Mouse (Mus musculus): ENCODE measurements around the gene Rad54l. TPM values are rescaled to one million over a fixed set of nuclear protein-coding genes. Genes with fewer than 3 reads are reported as not detected.

Gene Rad54l
- under 1 TPM; 0.33 to 0.35 TPM for total RNA-seq (2021)
- long read RNA-seq: 0 reads

GRCm38 (mm10) chr4:116123602-116124519 lies at the start of gene Rad54l, which contains the start of gene Pomgnt1:
Rad54l (minus strand) TSS chr4:116123690.
Pomgnt1 (plus strand) TSS chr4:116123840.
- DNase-seq (ENCODE audit: low spot score in 2 of 2): peak; percentile 72 to 78

- DNase-seq (ENCODE audit: low spot score in 2 of 2): no peak
These were observed 49.6 kb upstream of the Rad54l start, which contains the start of the genes 1700042G07Rik and Gm49337 for GRCm38 (mm10) chr4:116173072-116173471. 1700042G07Rik (plus strand) TSS chr4:116173372. Gm49337 (plus strand) TSS chr4:116173384.

GRCm38 (mm10) chr4:116169353-116169672 lies 45.8 kb upstream of the Rad54l start:
- no peak for DNase-seq (ENCODE audit: low spot score in 2 of 2)

- DNase-seq (ENCODE audit: low spot score in 2 of 2): peak; percentile 53 to 88
These were observed 45.3 kb upstream of the Rad54l start for GRCm38 (mm10) chr4:116168617-116169352.

GRCm38 (mm10) chr4:116167404-116167803 lies 43.9 kb upstream of the Rad54l start, which contains the start of gene Tspan1:
Tspan1 (minus strand) TSS chr4:116167601.
- DNase-seq (ENCODE audit: low spot score in 2 of 2): no peak

- DNase-seq (ENCODE audit: low spot score in 2 of 2): no peak
These were observed 42.4 kb upstream of the Rad54l start for GRCm38 (mm10) chr4:116165708-116166407.

- DNase-seq (ENCODE audit: low spot score in 2 of 2): no peak
These were observed 41.5 kb upstream of the Rad54l start for GRCm38 (mm10) chr4:116164759-116165554.

- DNase-seq (ENCODE audit: low spot score in 2 of 2): no peak
These were observed 38.7 kb upstream of the Rad54l start for GRCm38 (mm10) chr4:116162142-116162541.

- DNase-seq (ENCODE audit: low spot score in 2 of 2): peak; percentile 75 to 86
These were observed 37.3 kb upstream of the Rad54l start for GRCm38 (mm10) chr4:116160769-116161168.

GRCm38 (mm10) chr4:116159912-116160311 lies 36.4 kb upstream of the Rad54l start:
- no peak for DNase-seq (ENCODE audit: low spot score in 2 of 2)

GRCm38 (mm10) chr4:116157882-116158281 lies 34.4 kb upstream of the Rad54l start:
- DNase-seq (ENCODE audit: low spot score in 2 of 2): no peak

GRCm38 (mm10) chr4:116152702-116153101 lies 29.2 kb upstream of the Rad54l start:
- no peak for DNase-seq (ENCODE audit: low spot score in 2 of 2)

- DNase-seq (ENCODE audit: low spot score in 2 of 2): no peak
These were observed 27.7 kb upstream of the Rad54l start, which contains the start of gene Lurap1 for GRCm38 (mm10) chr4:116151238-116151637. Lurap1 (minus strand) TSS chr4:116151338.

- DNase-seq (ENCODE audit: low spot score in 2 of 2): no peak
These were observed 27.4 kb upstream of the Rad54l start for GRCm38 (mm10) chr4:116150862-116151221.

- DNase-seq (ENCODE audit: low spot score in 2 of 2): peak in 1 of 2 experiments; percentile 47
These were observed 26.8 kb upstream of the Rad54l start for GRCm38 (mm10) chr4:116150156-116150861.

GRCm38 (mm10) chr4:116149812-116150155 lies 26.3 kb upstream of the Rad54l start:
- DNase-seq (ENCODE audit: low spot score in 2 of 2): no peak

GRCm38 (mm10) chr4:116143891-116144717 lies 20.6 kb upstream of the Rad54l start:
- DNase-seq (ENCODE audit: low spot score in 2 of 2): peak; percentile 64 to 78

GRCm38 (mm10) chr4:116143317-116143811 lies 19.9 kb upstream of the Rad54l start:
- no peak for DNase-seq (ENCODE audit: low spot score in 2 of 2)

- DNase-seq (ENCODE audit: low spot score in 2 of 2): no peak
These were observed 18.8 kb upstream of the Rad54l start for GRCm38 (mm10) chr4:116142269-116142668.

All from layer of hippocampus, adult 18-20 months (tissue).